Mouse (Mus musculus): Measurements from ENCODE around the gene Atg4d.

GRCm38 (mm10) chr9:21288404-21289336, 23.6 kb downstream of the Atg4d start:
- TF ChIP-seq CTCF (IDR thresholded peaks at IDR 0.05; ENCODE audit: insufficient read depth, low read length) = no peak
- no peak for TF ChIP-seq POLR2A (IDR thresholded peaks at IDR 0.05; ENCODE audit: borderline replicate concordance, extremely low read depth, low read depth, low read length)
